Mouse (Mus musculus) midbrain, embryonic 11.5 days (tissue): Measurements from ENCODE around the gene Pfas. TPM values are rescaled to one million over a fixed set of nuclear protein-coding genes. Genes with fewer than 3 reads are reported as not detected.
"Not testable (repeated sequence)": the region's sequence is repeated elsewhere in the genome, so short reads cannot be mapped to it uniquely, and the experiment has no call there.

Source experiments
- ATAC-seq: fragments of 200-750 bp; cut with Nextera tagmentation; 2 replicates; pipeline ENCODE4 v1.8.0; 2017; ENCODE audit warnings: moderate TSS enrichment, moderate library complexity; ENCODE audit not compliant: low FRiP score
- DNase-seq: peaks from one replicate; pipeline ENCODE4 v3.0.0; 2015; ENCODE audit warnings: low spot score; ENCODE audit errors: missing footprints
- H3K27ac ChIP-seq: fragments of 300-500 bp; sonication (generic); 2 replicates; pipeline ENCODE4 v1.5.1; 2014; ENCODE audit warnings: low read depth, low read length
- H3K27me3 ChIP-seq: fragments of 300-500 bp; sonication (generic); 2 replicates; pipeline ENCODE4 v1.6.1; 2014; ENCODE audit warnings: mild to moderate bottlenecking, low read length, moderate library complexity, mixed read lengths; ENCODE audit not compliant: control insufficient read depth, insufficient read depth
- H3K36me3 ChIP-seq: fragments of 300-500 bp; sonication (generic); 2 replicates; pipeline ENCODE4 v1.6.1; 2014; ENCODE audit warnings: mild to moderate bottlenecking, low read length, moderate library complexity, mixed read lengths; ENCODE audit not compliant: control insufficient read depth, insufficient read depth
- H3K4me1 ChIP-seq: fragments of 300-500 bp; sonication (generic); 2 replicates; pipeline ENCODE4 v1.6.1; 2014; ENCODE audit warnings: low read length; ENCODE audit not compliant: control insufficient read depth, insufficient read depth
- H3K4me2 ChIP-seq: fragments of 300-500 bp; sonication (generic); 2 replicates; pipeline ENCODE4 v1.6.1; 2014; ENCODE audit warnings: mild to moderate bottlenecking, moderate library complexity
- H3K4me3 ChIP-seq: fragments of 300-500 bp; sonication (generic); 2 replicates; pipeline ENCODE4 v1.5.1; 2014; ENCODE audit warnings: low read depth, low read length
- H3K9ac ChIP-seq: fragments of 300-500 bp; sonication (generic); 2 replicates; pipeline ENCODE4 v1.6.1; 2014; ENCODE audit warnings: low read length
- H3K9me3 ChIP-seq: fragments of 300-500 bp; sonication (generic); 2 replicates; pipeline ENCODE4 v1.6.1; 2016; ENCODE audit warnings: low read length; ENCODE audit not compliant: control insufficient read depth
- WGBS: fragments of 180-500 bp; shearing (Covaris S2); extraction: QIAGEN DNeasy Blood & Tissue Kit; methylation state at CpG from one replicate; pipeline ENCODE4 v1.1.7; 2014; 5-methylcytosine and 5-hydroxymethylcytosine counted together
- polyA plus RNA-seq: library from polyadenylated mRNA; unstranded; fragments of >200 nt; fragmentation: Nextera tagmentation; extraction: Ambion mirVana; gene quantifications from 2 replicates; pipeline ENCODE4 v1.2.1, GENCODE M21; 2014

The Pfas gene
- polyA plus RNA-seq, 1 experiment from 2014 or later: 33.0 TPM

- WGBS: 94% methylated on average over 1 of the region's 1 CpGs
- Histone ChIP-seq H3K36me3 (no peaks in the 10 kb centered on the region), H3K9me3 (no peaks in the 10 kb centered on the region), H3K9ac (no peak overlapping the region), H3K27ac (no peak overlapping the region), H3K4me3 (no peak overlapping the region), H3K4me1 (peaks cover 2% of the 10 kb centered on the region; the same call in 1 of the 2 replicates), H3K4me2 (no peak overlapping the region), H3K27me3 (no peaks in the 10 kb centered on the region)
- DNase-seq (no peak), ATAC-seq (no peak)
Measured at GRCm38 (mm10) chr11:69009508-69009907, 1.2 kb upstream of the Pfas start.

- not testable (repeated sequence) for H3K27ac ChIP-seq, H3K4me2 ChIP-seq, H3K9ac ChIP-seq, H3K4me1 ChIP-seq, H3K36me3 ChIP-seq, DNase-seq, H3K9me3 ChIP-seq, H3K27me3 ChIP-seq, ATAC-seq, H3K4me3 ChIP-seq
Measured at GRCm38 (mm10) chr11:69006575-69006974, 1.7 kb downstream of the Pfas start.

GRCm38 (mm10) chr11:69005193-69005592 lies 3.1 kb downstream of the Pfas start:
- ATAC-seq (no peak), DNase-seq (no peak)
- no peaks in the 10 kb centered on the region; the same call in 1 of the 2 replicates for H3K4me1 ChIP-seq
- H3K4me3 ChIP-seq: no peak overlapping the region
- no peak overlapping the region for H3K9ac ChIP-seq
- no peak overlapping the region for H3K27ac ChIP-seq
- H3K36me3 ChIP-seq: peaks cover 13% of the 10 kb centered on the region
- H3K4me2 ChIP-seq: no peak overlapping the region
- 91% methylated on average over 7 of the region's 7 CpGs for WGBS
- H3K9me3 ChIP-seq: no peaks in the 10 kb centered on the region
- H3K27me3 ChIP-seq: no peaks in the 10 kb centered on the region

GRCm38 (mm10) chr11:69003592-69003991 lies 4.7 kb downstream of the Pfas start:
- Histone ChIP-seq H3K27me3 (no peaks in the 10 kb centered on the region), H3K4me1 (no peaks in the 10 kb centered on the region; the same call in 1 of the 2 replicates), H3K4me3 (no peak overlapping the region), H3K27ac (no peak overlapping the region), H3K9ac (no peak overlapping the region), H3K4me2 (no peak overlapping the region), H3K9me3 (no peaks in the 10 kb centered on the region), H3K36me3 (peaks cover 18% of the 10 kb centered on the region)
- DNase-seq (no peak), ATAC-seq (no peak)
- WGBS: 70% methylated on average over 4 of the region's 4 CpGs

GRCm38 (mm10) chr11:69002782-69003181 lies 5.5 kb downstream of the Pfas start:
- DNase-seq, ATAC-seq, H3K27me3 ChIP-seq, H3K27ac ChIP-seq, H3K9ac ChIP-seq, H3K4me1 ChIP-seq, H3K9me3 ChIP-seq, H3K4me3 ChIP-seq, H3K4me2 ChIP-seq: not testable (repeated sequence)
- WGBS: 90% methylated on average over 4 of the region's 4 CpGs
- H3K36me3 ChIP-seq: peaks cover 23% of the 10 kb centered on the region

- DNase-seq (no peak), ATAC-seq (no peak)
- Histone ChIP-seq H3K36me3 (peaks cover 52% of the 10 kb centered on the region), H3K27me3 (no peaks in the 10 kb centered on the region), H3K4me2 (no peak overlapping the region), H3K9me3 (no peaks in the 10 kb centered on the region), H3K9ac (no peak overlapping the region), H3K4me1 (no peaks in the 10 kb centered on the region), H3K27ac (no peak overlapping the region), H3K4me3 (no peak overlapping the region)
- 92% methylated on average over 4 of the region's 4 CpGs for WGBS
Measured at GRCm38 (mm10) chr11:68997080-68997479, 11.2 kb downstream of the Pfas start.

- H3K4me1 ChIP-seq: no peaks in the 10 kb centered on the region
- H3K4me2 ChIP-seq: no peak overlapping the region
- 93% methylated on average over 3 of the region's 3 CpGs for WGBS
- DNase-seq (peak; percentile 72), ATAC-seq (no peak)
- no peak overlapping the region for H3K27ac ChIP-seq
- peaks cover 54% of the 10 kb centered on the region for H3K36me3 ChIP-seq
- H3K9ac ChIP-seq: no peak overlapping the region
- no peaks in the 10 kb centered on the region for H3K9me3 ChIP-seq
- no peak overlapping the region for H3K4me3 ChIP-seq
- H3K27me3 ChIP-seq: no peaks in the 10 kb centered on the region
Measured at GRCm38 (mm10) chr11:68994377-68994776, 13.9 kb downstream of the Pfas start.

GRCm38 (mm10) chr11:68993122-68993521 lies 15.1 kb downstream of the Pfas start:
- peak; percentile 44 for DNase-seq
- Histone ChIP-seq H3K27ac (no peak overlapping the region), H3K27me3 (no peaks in the 10 kb centered on the region), H3K4me2 (no peak overlapping the region), H3K36me3 (peaks cover 57% of the 10 kb centered on the region), H3K4me3 (no peak overlapping the region), H3K4me1 (no peaks in the 10 kb centered on the region), H3K9ac (no peak overlapping the region), H3K9me3 (no peaks in the 10 kb centered on the region)
- WGBS: 90% methylated on average over 7 of the region's 7 CpGs
- ATAC-seq: no peak

- Histone ChIP-seq H3K27me3 (no peaks in the 10 kb centered on the region), H3K36me3 (peaks cover 38% of the 10 kb centered on the region)
Measured at GRCm38 (mm10) chr11:68988341-68988740, 19.9 kb downstream of the Pfas start.

More at GRCm38 (mm10) chr11:68988341-68988740, 19.9 kb downstream of the Pfas start:
- no peaks in the 10 kb centered on the region for H3K9me3 ChIP-seq
- H3K4me1 ChIP-seq: no peaks in the 10 kb centered on the region
- DNase-seq (peak; percentile 19), ATAC-seq (no peak)
- H3K4me2 ChIP-seq: no peak overlapping the region
- no peak overlapping the region for H3K9ac ChIP-seq
- H3K27ac ChIP-seq: no peak overlapping the region
- 98% methylated on average over 17 of the region's 17 CpGs for WGBS
- H3K4me3 ChIP-seq: no peak overlapping the region
